In the genomic region with DNA sequence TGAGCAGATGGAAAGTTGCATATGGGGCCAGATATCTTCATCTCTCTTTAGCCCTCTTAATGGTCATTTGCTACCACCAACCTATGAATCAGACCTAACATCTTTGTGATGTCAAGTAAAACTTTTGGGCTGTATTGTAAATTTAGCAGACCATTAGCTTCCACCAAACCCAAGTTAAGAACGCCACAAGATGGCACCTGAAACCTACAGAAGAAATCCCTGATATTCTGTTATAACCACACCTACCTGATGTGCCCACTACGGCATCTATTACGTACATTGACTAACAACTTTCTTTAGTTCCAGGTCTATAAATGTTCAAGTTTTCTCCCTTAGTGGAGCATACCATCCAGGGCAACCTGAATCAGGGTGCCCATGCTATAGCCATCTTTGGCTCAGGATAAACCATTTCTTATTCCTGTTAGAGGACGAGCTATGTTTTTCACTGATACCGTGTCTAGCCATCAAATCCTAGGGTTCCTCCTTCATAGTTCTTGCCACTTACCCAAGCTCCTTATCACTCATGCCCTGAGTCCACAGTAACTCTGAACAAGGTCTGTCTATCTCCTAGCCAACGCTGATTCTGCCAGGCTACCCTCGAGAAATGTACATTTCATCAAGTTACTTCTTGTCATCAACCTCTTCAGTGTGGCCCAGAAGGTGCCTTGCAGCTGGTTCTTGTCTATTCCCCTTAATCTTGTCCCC, we compare ENCODE assay signal across 10 mouse cellular contexts. TPM values are rescaled to one million over a fixed set of nuclear protein-coding genes. Genes with fewer than 3 reads are reported as not detected.
DNase-seq lines count a peak whose midpoint lies in the region; ATAC-seq and TF ChIP-seq lines count a peak whose summit lies in the region.
"Had no signal": no experiment of that assay in that cellular context is flagged by ENCODE, and none has a peak within 500 bp of the region (broad histone marks: within the 10 kb centered on the region; RNA-seq: fewer than 3 reads in every experiment).

No protein-coding gene starts in this region.

- no peak for ATAC-seq in hindbrain, postnatal 0 days
- no peak for ATAC-seq in hindbrain, embryonic 11.5 days (ENCODE audit: low FRiP score)
- no peak for ATAC-seq in lung, postnatal 0 days
- ATAC-seq in megakaryocyte progenitor cell, adult 5-6 weeks (replicated peaks; ENCODE audit: poor library complexity): peak; percentile 56
- ATAC-seq: forebrain, embryonic 15.5 days; inflammation-experienced regulatory T-cells, adult 6 months had no signal

- H3K9ac ChIP-seq in hindbrain, postnatal 0 days (replicated peaks; ENCODE audit: low read length): no peak overlapping the region
- no peak overlapping the region for H3K9ac ChIP-seq in hindbrain, embryonic 11.5 days (ENCODE audit: low read depth, low read length)
- no peak overlapping the region for H3K9ac ChIP-seq in lung, postnatal 0 days (replicated peaks; ENCODE audit: low read depth)
- H3K9ac ChIP-seq: forebrain, embryonic 15.5 days had no signal

- no peak overlapping the region for H3K27ac ChIP-seq in hindbrain, postnatal 0 days
- no peak overlapping the region for H3K27ac ChIP-seq in hindbrain, embryonic 11.5 days (ENCODE audit: low read depth, low read length)
- H3K27ac ChIP-seq in lung, postnatal 0 days (ENCODE audit: low read length): no peak overlapping the region
- H3K27ac ChIP-seq: forebrain, embryonic 15.5 days had no signal

- peak; percentile 38 to 40 for DNase-seq in cerebellum, postnatal 10 days
- DNase-seq in cerebellum, adult 9-11 months: no peak
- DNase-seq in hindbrain, postnatal 0 days (ENCODE audit: low spot score): peak; percentile 67
- DNase-seq in hindbrain, embryonic 11.5 days (ENCODE audit: low spot score): no peak
- no peak for DNase-seq in lung, postnatal 0 days (ENCODE audit: low spot score)
- DNase-seq in lung, postnatal 25 days (ENCODE audit: low spot score): no peak
- DNase-seq in adrenal gland, adult 8-10 months: no peak

- peak; percentile 62 for TF ChIP-seq CTCF in hindbrain, postnatal 0 days (IDR thresholded peaks at IDR 0.05; ENCODE audit: low read depth)
- peak; percentile 20; the same call in 1 of the 2 replicates for TF ChIP-seq CTCF in lung, postnatal 0 days (IDR thresholded peaks at IDR 0.05)

- H3K4me2 ChIP-seq in hindbrain, postnatal 0 days (ENCODE audit: low read depth, low read length): no peak overlapping the region
- no peak overlapping the region for H3K4me2 ChIP-seq in hindbrain, embryonic 11.5 days (replicated peaks; ENCODE audit: low read depth, low read length)
- H3K4me2 ChIP-seq in lung, postnatal 0 days (replicated peaks; ENCODE audit: low read depth, low read length): no peak overlapping the region
- H3K4me2 ChIP-seq: forebrain, embryonic 15.5 days had no signal

- no peak for TF ChIP-seq EP300 in lung, postnatal 0 days (IDR thresholded peaks at IDR 0.05)

- H3K27me3 ChIP-seq in hindbrain, postnatal 0 days (ENCODE audit: insufficient read depth, low read length): no peaks in the 10 kb centered on the region
- no peaks in the 10 kb centered on the region for H3K27me3 ChIP-seq in hindbrain, embryonic 11.5 days (ENCODE audit: control insufficient read depth, insufficient read depth, low read length)
- no peaks in the 10 kb centered on the region for H3K27me3 ChIP-seq in lung, postnatal 0 days (replicated peaks; ENCODE audit: insufficient read depth, low read length)
- H3K27me3 ChIP-seq: forebrain, embryonic 15.5 days had no signal

- H3K9me3 ChIP-seq in hindbrain, postnatal 0 days (ENCODE audit: low read length): no peaks in the 10 kb centered on the region
- H3K9me3 ChIP-seq in hindbrain, embryonic 11.5 days (ENCODE audit: control insufficient read depth, low read length): no peaks in the 10 kb centered on the region
- H3K9me3 ChIP-seq in lung, postnatal 0 days (ENCODE audit: low read length): no peaks in the 10 kb centered on the region
- H3K9me3 ChIP-seq: forebrain, embryonic 15.5 days had no signal

- WGBS in hindbrain, postnatal 0 days: 78% methylated on average over 7 of the region's 7 CpGs
- WGBS in hindbrain, embryonic 11.5 days: 91% methylated on average over 7 of the region's 7 CpGs
- 79% methylated on average over 7 of the region's 7 CpGs for WGBS in lung, postnatal 0 days

- H3K4me3 ChIP-seq in hindbrain, postnatal 0 days (ENCODE audit: low read length): no peak overlapping the region
- no peak overlapping the region for H3K4me3 ChIP-seq in hindbrain, embryonic 11.5 days (ENCODE audit: low read depth, low read length)
- H3K4me3 ChIP-seq in lung, postnatal 0 days (ENCODE audit: low read depth, low read length): no peak overlapping the region
- H3K4me3 ChIP-seq: forebrain, embryonic 15.5 days had no signal

- H3K4me1 ChIP-seq in hindbrain, postnatal 0 days (ENCODE audit: insufficient read depth, low read length): peaks cover 2% of the 10 kb centered on the region; the same call in 1 of the 2 replicates
- no peaks in the 10 kb centered on the region for H3K4me1 ChIP-seq in hindbrain, embryonic 11.5 days (replicated peaks; ENCODE audit: control insufficient read depth, insufficient read depth, low read length)
- no peaks in the 10 kb centered on the region for H3K4me1 ChIP-seq in lung, postnatal 0 days (ENCODE audit: insufficient read depth, low read depth, low read length)

- H3K36me3 ChIP-seq in hindbrain, postnatal 0 days (ENCODE audit: insufficient read depth, low read length): no peaks in the 10 kb centered on the region
- no peaks in the 10 kb centered on the region for H3K36me3 ChIP-seq in hindbrain, embryonic 11.5 days (ENCODE audit: control insufficient read depth, insufficient read depth, low read length)
- H3K36me3 ChIP-seq in lung, postnatal 0 days (ENCODE audit: insufficient read depth, low read length): no peaks in the 10 kb centered on the region
- H3K36me3 ChIP-seq: forebrain, embryonic 15.5 days had no signal

RNA-seq across cellular contexts. Expression of a gene that starts 4.2 kb away (rescaled TPM):
- total RNA-seq in hindbrain, postnatal 0 days (2014; rRNA removed): 94.0 and 95.6 TPM in 2 replicates
- 136 and 143 TPM in 2 replicates for polyA plus RNA-seq in hindbrain, postnatal 0 days (2015; fragmentation: Nextera tagmentation; extraction: Ambion mirVana)
- 124 and 128 TPM in 2 replicates for polyA plus RNA-seq in hindbrain, embryonic 11.5 days (2014; fragmentation: Nextera tagmentation; extraction: Ambion mirVana)
- 133 and 150 TPM in 2 replicates for polyA plus RNA-seq in lung, postnatal 0 days (2015; fragmentation: Nextera tagmentation; extraction: Ambion mirVana)
- total RNA-seq in megakaryocyte progenitor cell, adult 5-6 weeks (2015): 83.3 and 94.2 TPM in 2 replicates
- total RNA-seq in megakaryocyte progenitor cell, adult 5-6 weeks (2017): 51.2 and 69.3 TPM in 2 replicates
- 100 to 1,000 TPM; 103 to 129 (median 113) TPM for total RNA-seq in adrenal gland, adult 8-10 months (2022)

Comparison
In these comparisons a context has a peak if more than half of its experiments do, and no peak if none do; other contexts are left out.
1. DNase-seq: peak in cerebellum, postnatal 10 days (2 of 2) and hindbrain, postnatal 0 days (single experiment); none in cerebellum, adult 9-11 months (single experiment), hindbrain, embryonic 11.5 days (single experiment), lung, postnatal 0 days (single experiment), lung, postnatal 25 days (single experiment) and adrenal gland, adult 8-10 months (single experiment).